Mouse (Mus musculus) cerebellum, adult 8-10 months (tissue): ENCODE measurements around the gene Fgfr2.

Source experiments
- DNase-seq: peaks from one replicate; pipeline ENCODE4 v3.0.0; 2022

The Fgfr2 gene

DNA sequence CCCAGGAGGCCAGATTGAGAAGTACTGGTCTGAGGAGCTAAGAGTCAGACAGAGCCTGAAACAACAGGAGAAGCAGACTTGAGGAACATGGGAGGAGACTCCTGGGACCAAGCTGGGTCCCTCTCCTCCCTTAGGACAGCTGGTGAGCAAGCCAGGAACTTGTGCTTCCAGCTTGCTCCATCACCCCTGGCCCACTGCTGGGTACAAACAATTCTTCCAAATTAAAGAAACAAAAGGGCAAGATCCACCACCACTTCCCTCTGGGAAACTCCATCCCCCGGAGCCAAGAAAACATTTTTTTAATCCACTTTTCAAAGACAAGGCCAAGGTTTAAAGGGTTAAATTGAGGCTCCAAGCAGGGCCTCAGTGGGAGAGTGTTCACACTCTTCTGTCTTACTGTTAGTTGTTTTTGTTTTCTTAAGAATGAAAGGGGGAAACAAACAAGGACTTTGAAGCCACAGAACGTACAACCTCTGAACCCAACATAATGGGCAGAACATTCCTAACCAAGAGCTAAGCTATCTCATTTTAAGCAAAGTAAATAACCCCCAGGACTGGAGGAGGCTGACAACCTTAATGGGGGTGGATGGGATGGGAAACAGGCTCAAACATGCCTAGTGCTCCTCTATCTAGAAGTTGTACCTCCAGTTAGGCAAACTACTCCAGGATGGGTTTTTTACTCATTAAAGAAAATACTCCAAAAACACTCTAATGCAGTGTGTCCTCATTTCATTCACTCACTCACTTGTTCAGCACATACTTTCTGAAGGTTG, 849.2 kb downstream of the Fgfr2 start:
- no peak for DNase-seq

DNA sequence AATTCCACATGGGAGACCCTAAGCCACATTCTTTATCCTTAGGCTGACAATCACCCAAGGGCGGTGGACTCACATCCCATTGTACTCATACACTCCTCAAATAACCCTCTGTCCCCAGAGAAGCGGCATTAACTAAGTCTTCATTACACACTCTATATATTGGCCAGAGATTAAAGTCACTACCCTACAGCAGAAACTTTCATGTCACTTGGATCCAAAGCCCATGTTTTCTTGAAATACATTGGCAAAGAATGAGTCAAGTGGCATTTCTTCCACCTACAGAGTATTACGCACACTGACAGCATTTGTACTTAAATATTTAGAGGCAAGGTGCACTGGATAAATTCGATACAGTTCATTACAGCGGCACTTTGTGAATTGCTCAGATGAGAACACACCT, 850.2 kb downstream of the Fgfr2 start:
- no peak for DNase-seq

- DNase-seq = no peak
These were observed 852.8 kb downstream of the Fgfr2 start for GRCm38 (mm10) chr7:132270364-132270763.

GRCm38 (mm10) chr7:132269661-132270060, 853.5 kb downstream of the Fgfr2 start:
- DNase-seq = no peak

- DNase-seq = peak; percentile 46
These were observed 855.2 kb downstream of the Fgfr2 start for GRCm38 (mm10) chr7:132267721-132268498.

- DNase-seq = no peak
These were observed 858.4 kb downstream of the Fgfr2 start for GRCm38 (mm10) chr7:132264763-132265162.

GRCm38 (mm10) chr7:132263186-132263585, 860.0 kb downstream of the Fgfr2 start:
- DNase-seq = no peak

DNA sequence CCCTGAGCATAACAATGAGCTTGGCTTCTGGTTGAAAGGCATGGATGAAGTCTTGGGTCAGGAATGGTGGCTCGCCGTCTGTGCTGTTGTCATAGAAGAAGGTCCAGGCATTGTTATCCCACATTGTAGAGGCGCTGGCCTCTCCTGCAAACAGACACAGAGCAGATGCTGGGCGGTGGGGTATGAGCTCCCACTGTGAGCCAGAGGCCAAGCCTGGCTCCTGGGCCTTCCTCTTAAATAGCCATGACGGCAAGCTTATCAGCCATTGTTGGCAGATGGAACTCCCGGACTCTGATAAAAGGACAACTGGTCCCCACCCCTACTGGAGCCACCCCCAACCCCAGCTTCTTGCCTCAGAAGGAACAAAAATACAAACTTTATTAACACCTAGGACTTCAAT, 860.5 kb downstream of the Fgfr2 start:
- no peak for DNase-seq

DNA sequence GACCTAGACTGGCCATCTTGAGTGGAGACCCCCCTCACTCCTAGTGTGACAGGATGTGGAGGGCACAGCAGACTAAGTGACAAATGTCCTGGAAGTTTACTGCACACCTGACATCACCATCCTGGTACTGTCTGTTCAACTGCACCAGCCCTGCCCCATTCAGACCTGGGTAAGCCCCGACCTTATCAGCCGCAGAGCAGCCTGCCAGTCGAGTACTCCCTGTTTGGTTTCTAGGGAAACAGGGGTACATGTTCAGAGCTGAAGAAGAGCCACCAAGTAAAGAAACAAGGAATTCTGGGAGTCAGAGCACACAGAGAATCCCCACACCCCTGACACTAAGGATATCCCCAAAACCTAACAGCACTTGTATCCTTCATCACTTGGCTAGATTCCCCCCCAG, 861.3 kb downstream of the Fgfr2 start:
- no peak for DNase-seq

DNA sequence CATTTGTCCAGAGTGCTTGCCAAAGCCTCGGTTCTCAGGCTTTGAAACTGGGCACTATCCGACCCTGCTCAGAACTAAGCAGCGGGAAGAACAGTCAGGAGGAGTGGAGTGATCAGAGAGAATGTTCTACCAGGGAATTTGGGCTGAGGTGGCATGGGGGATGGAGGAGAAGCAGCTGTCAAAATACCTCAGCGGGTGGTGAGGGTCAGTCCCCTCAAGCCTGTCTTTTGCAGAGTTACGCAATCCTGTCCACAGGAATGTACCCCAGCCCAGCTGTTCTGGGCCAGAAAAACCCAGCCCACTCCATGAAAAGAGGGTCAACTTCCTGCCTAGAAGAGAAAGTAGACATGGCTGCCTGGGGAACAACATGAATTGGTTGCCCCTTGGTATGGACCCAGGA, 862.5 kb downstream of the Fgfr2 start:
- DNase-seq = no peak

GRCm38 (mm10) chr7:132258817-132259216, 864.3 kb downstream of the Fgfr2 start:
- DNase-seq = no peak

DNA sequence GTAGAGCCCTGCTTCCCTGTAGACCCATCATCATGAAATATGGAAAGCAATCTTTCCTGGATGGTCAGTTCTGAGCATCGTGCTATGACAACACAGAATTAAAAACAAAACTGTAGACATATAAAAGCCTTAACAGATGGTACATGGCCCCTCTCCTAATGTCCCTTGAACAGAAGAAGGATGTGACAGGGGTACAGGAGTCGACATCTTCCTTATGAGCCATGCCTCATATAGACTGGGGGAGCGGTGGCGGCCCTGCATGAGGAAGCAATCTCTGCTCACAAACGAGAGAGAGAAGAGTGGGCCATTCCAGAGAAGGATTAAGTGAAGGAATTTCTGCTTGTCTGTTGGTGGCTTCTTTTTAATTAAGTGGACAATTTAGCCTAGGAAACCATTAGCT, 864.9 kb downstream of the Fgfr2 start:
- DNase-seq = no peak

GRCm38 (mm10) chr7:132253513-132253912, 869.6 kb downstream of the Fgfr2 start:
- peak; percentile 75 for DNase-seq

DNA sequence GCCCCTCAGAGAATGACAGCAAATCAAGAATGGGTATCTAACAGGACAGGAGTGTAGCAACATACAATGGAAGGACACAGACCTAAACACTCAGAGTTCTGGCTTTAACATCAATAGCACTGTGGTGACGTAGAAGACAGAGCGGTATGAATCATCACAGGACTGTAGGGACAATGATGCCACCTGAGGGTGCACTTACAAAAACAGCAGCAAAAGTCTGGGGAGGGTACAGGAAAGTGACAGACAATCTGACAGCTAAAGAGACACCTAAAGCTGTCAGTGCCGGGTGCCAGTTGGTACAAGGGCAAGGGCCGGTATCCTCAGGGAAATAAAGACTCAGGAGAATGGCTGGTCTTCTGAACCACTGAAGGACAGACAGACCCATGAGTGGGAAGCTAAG, 870.1 kb downstream of the Fgfr2 start:
- DNase-seq = no peak

GRCm38 (mm10) chr7:132249563-132250119, 873.5 kb downstream of the Fgfr2 start:
- no peak for DNase-seq

DNA sequence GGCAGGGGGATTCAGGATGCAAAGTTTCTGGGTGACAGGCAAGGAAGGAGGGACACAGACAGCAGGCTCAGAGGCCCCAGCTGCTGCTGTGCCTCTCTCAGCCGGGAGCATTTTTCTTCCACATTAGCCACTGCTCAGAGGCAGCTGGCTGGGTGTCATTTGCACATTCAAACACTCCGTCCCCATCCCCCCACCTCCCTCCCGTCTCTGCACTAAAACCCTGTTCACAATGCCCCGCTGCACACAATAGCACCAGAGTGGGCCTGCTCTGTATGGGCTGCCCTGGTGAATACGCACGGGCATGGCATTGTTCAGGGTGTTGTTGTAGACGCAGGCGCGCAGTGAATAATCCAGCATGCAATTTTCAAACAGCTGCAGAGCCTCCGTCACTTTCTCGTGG, 875.6 kb downstream of the Fgfr2 start:
- DNase-seq = no peak

DNA sequence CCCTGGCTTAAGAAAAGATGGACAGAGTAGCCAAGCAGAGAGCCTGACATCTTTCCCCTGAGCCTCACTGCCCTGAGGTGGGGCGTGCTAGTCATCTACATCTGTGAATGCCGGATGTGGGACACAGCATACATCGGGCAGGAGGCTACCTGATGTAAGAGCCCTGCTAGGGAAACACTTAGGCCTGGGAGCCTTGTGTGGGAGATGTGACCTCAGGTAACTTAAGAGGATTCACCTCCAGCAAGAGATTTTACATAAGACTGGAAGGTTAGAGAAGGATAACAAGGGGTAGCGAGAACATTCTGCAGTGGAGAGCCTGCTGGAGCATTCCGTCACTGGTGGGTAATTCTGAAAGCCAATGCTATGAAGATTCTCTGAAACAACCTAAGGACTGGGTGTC, 876.1 kb downstream of the Fgfr2 start:
- DNase-seq = no peak

DNA sequence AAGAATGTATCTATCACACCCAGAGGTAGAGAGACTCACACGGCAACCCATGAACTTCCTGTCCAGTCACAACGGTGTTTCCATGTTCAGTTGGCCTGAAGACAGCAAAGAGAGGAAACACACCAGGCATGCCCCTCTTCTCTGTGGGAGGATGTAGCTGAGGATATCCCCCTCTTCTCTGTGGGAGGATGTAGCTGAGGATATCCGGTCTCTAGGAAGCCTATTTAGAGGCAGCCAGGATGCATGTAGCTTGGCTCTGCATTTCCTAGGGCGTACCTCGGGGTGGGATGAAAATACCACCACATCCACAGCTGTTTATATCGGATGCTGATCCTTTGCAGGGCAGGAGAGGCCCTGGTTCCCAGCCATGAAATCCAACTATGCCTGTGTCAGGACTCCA, 877.4 kb downstream of the Fgfr2 start:
- DNase-seq = no peak

GRCm38 (mm10) chr7:132244637-132245036, 878.5 kb downstream of the Fgfr2 start:
- DNase-seq = no peak

DNA sequence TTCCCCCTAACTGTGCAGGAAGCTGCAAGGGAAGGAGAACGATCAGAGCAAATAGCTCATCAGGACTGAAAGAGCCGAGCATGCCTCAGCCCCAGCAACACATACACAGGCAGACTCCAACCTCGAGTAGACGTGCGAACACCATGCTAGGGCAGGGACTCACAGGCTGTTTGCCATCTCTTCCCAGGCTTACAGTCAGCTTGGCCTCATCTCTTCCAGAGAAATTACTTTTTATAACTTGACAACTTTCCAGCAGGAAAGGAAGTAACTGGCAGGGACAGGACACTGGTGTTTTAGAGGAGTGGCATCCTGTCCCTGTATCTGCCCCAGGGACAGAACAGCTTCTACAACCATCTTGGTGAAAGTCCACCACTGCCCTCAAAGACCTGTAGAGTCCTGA, 879.9 kb downstream of the Fgfr2 start:
- DNase-seq = no peak

DNA sequence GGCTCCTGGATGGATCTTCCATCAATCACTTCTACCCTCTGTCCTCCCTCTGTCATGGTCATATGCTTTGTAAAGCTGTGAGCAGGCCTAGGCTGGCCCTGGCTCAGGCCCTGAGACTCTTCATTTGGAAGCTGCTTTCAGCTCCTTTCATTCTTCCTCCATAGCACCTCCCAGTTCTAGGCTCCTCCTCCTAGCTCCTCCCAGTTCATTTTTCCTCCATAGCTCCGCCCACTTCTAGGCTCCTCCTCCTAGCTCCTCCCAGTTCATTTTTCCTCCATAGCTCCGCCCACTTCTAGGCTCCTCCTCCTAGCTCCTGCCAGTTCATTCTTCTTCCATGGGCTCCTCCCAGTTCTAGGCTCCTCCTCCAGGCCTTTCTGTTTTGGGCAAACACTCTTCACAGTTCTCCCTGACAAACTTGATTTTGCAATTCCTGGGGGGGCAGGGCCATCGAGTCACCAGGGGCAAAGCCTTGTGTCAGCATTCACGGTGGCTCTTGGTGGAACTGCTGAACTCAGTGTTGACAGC, 880.5 kb downstream of the Fgfr2 start:
- no peak for DNase-seq

DNA sequence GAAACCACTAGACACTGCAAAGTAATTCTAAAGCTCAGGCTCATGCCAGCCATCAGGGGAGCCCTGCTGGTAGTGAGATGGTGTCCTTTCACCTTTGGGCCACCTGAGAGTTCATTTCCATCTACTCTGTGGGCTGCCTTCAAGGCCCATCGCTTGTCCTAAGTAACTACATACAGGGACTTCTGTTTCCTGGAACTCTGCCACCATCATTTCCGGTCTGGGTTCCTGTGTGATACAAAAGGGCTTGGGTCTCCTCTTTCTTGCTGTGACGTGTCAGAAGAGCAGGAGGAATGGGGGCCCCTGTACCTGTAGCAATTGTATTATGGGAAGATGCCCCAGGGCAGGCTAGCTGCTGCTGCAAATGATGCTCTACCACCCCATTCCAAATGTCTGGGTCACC, 884.2 kb downstream of the Fgfr2 start:
- no peak for DNase-seq

DNA sequence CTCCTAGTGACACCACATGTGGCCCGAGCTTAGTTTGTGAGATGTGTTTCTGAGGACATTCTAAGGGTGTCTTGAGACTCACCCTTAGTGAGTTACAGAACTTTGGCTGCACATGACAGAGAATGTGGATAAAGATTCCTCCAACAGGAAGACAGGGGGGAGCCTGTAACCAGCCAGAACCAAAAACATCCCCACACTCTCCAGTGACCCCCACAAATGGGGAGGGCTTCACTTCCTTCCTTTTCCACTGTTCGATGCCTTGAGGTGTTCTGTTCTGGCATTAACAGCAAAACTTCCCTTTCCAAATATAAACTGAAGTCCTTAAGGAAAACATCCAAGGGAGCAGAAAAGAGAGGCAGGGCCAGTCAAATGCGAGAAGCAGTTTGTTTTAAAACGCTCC, 886.0 kb downstream of the Fgfr2 start:
- DNase-seq = no peak

- no peak for DNase-seq
These were observed 886.4 kb downstream of the Fgfr2 start for GRCm38 (mm10) chr7:132236789-132237188.
